Mouse (Mus musculus): ENCODE results near the gene Fuz. TPM values are rescaled to one million over a fixed set of nuclear protein-coding genes. Genes with fewer than 3 reads are reported as not detected.

The Fuz gene
- polyA plus RNA-seq, 1 experiment from 2014 or later: 21.9 TPM

DNA sequence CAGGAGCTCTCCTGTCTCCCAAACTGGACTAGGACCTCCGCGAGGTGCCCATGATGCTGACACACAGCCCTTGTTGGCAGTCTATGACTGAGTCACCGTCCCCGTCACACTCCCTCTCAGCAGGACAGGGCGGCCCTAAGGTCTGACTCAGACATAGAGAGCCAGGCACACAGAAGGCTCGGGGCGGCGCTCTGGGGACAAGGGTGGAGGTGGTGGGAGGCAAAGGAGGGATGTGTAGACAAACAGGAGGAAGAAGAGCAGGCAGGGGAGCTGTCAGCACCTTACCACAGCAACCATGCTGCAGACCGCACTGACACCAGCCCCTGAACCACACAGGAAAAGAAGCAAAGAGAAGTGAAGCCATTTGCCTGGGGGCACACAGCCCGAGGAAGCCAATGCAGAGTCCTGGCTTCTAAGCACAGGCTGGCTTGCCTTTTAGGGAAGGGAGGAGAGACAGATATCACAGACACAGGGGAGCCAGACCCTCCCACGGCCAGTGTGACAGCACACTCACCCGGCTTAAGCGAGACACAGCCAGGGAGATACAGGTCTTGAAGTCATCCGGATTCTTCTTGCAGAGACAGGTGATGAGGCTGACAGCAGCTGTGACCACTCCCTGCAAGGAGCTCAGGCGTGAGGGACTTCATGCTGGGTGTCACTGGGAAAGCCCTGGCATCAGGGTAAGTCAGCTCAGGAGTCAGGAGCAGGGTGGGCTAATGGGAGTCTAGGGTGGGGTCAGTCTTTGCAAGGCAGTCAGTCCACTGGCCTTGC, 13.0 kb downstream of the Fuz start:
- 89% methylated on average over 15 of the region's 15 CpGs for WGBS

DNA sequence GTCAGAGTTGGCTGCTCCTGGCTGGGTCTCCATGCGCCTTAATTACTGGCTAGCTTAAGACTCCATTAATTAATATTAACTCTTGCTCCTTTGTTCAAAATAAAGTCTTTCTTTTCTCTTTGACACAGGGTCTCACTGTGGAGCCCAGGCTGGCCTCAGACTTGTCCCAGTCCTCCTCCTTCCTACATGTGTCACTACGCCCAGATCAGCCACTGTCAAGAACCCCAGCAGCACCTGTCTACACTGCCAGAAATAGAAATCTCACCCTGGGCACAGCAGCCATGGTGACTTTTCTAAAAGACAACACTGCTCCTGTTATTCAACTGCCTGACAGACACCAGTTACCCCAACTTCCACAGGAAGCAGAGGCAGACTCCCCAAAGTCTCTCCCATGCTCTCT, 18.5 kb downstream of the Fuz start:
- no peaks in the 10 kb centered on the region for H3K27me3 ChIP-seq (ENCODE audit: control insufficient read depth, insufficient read depth, low read length)
- H3K4me1 ChIP-seq (ENCODE audit: control insufficient read depth, insufficient read depth, low read length): no peaks in the 10 kb centered on the region; the same call in 1 of the 2 replicates
- no peak overlapping the region for H3K9ac ChIP-seq (ENCODE audit: low read depth, low read length)
- H3K9me3 ChIP-seq (ENCODE audit: control insufficient read depth, low read length): no peaks in the 10 kb centered on the region
- 91% methylated on average over 2 of the region's 2 CpGs for WGBS
- no peak overlapping the region for H3K4me2 ChIP-seq (replicated peaks; ENCODE audit: low read depth, low read length)
- no peak for ATAC-seq (ENCODE audit: low FRiP score, low TSS enrichment)
- no peak overlapping the region for H3K27ac ChIP-seq (ENCODE audit: low read depth, low read length)
- H3K4me3 ChIP-seq (ENCODE audit: low read length): no peak overlapping the region
- peaks cover 57% of the 10 kb centered on the region for H3K36me3 ChIP-seq (ENCODE audit: control insufficient read depth, insufficient read depth, low read length)

More for the DNA sequence above, 13.0 kb downstream of the Fuz start:
- Histone ChIP-seq H3K27ac (ENCODE audit: low read depth, low read length) (no peak overlapping the region), H3K4me2 (replicated peaks; ENCODE audit: low read depth, low read length) (no peak overlapping the region), H3K4me1 (ENCODE audit: control insufficient read depth, insufficient read depth, low read length) (no peaks in the 10 kb centered on the region), H3K4me3 (ENCODE audit: low read length) (no peak overlapping the region), H3K9me3 (ENCODE audit: control insufficient read depth, low read length) (no peaks in the 10 kb centered on the region), H3K9ac (ENCODE audit: low read depth, low read length) (no peak overlapping the region), H3K36me3 (ENCODE audit: control insufficient read depth, insufficient read depth, low read length) (peaks cover 87% of the 10 kb centered on the region), H3K27me3 (ENCODE audit: control insufficient read depth, insufficient read depth, low read length) (no peaks in the 10 kb centered on the region)
- ATAC-seq (ENCODE audit: low FRiP score, low TSS enrichment): no peak

DNA sequence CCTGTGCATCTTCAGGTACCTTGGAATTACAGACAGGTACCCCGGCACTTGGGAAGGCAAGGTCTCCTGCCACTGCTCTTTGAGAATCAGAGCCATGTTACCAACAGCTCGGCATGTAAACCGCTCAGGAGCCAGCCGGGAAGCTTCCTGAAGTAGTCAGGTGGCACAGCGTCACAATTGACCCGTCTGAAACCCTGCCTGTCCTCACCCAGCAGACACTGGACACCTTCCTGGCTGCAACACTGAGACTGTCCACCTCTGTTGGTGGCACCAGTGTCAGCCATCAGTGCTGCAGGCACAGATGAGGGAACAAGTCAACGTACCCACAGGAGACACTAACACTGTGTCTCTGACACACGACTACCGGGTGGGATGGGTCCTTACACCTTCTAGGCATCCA, 19.4 kb downstream of the Fuz start:
- Histone ChIP-seq H3K4me2 (replicated peaks; ENCODE audit: low read depth, low read length) (no peak overlapping the region), H3K27me3 (ENCODE audit: control insufficient read depth, insufficient read depth, low read length) (no peaks in the 10 kb centered on the region), H3K9me3 (ENCODE audit: control insufficient read depth, low read length) (no peaks in the 10 kb centered on the region), H3K4me1 (ENCODE audit: control insufficient read depth, insufficient read depth, low read length) (no peaks in the 10 kb centered on the region; the same call in 1 of the 2 replicates), H3K36me3 (ENCODE audit: control insufficient read depth, insufficient read depth, low read length) (peaks cover 56% of the 10 kb centered on the region), H3K4me3 (ENCODE audit: low read length) (no peak overlapping the region), H3K27ac (ENCODE audit: low read depth, low read length) (no peak overlapping the region), H3K9ac (ENCODE audit: low read depth, low read length) (0 out of 2 replicates have a peak overlapping the region, but pooled peaks have one; percentile 12)
- no peak for ATAC-seq (ENCODE audit: low FRiP score, low TSS enrichment)
- 94% methylated on average over 9 of the region's 9 CpGs for WGBS

DNA sequence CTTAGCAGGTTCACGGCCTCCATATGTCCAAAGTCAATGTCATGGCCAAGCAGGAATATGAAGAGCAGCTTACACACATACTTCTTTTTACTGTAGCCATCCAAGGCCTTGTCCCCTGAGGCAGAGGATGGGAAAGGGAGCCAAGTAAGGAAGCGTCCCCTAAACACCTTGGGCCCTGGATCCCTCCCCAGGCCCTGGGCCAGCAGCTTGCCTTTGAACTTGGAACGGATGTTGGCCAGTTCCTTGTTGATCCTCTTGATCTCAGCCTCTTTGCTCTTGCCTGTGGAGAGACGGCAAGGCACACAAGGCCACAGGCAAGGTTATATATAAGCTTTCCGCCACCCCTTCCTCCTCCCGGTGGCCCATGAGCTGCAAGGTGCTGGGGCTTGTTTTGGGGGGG, 20.3 kb downstream of the Fuz start:
- peaks cover 47% of the 10 kb centered on the region for H3K36me3 ChIP-seq (ENCODE audit: control insufficient read depth, insufficient read depth, low read length)
- H3K9ac ChIP-seq (ENCODE audit: low read depth, low read length): no peak overlapping the region
- no peaks in the 10 kb centered on the region; the same call in 1 of the 2 replicates for H3K4me1 ChIP-seq (ENCODE audit: control insufficient read depth, insufficient read depth, low read length)
- no peaks in the 10 kb centered on the region for H3K27me3 ChIP-seq (ENCODE audit: control insufficient read depth, insufficient read depth, low read length)
- ATAC-seq (ENCODE audit: low FRiP score, low TSS enrichment): no peak
- no peaks in the 10 kb centered on the region for H3K9me3 ChIP-seq (ENCODE audit: control insufficient read depth, low read length)
- WGBS: 87% methylated on average over 6 of the region's 6 CpGs
- no peak overlapping the region for H3K4me2 ChIP-seq (replicated peaks; ENCODE audit: low read depth, low read length)
- H3K27ac ChIP-seq (ENCODE audit: low read depth, low read length): no peak overlapping the region
- no peak overlapping the region for H3K4me3 ChIP-seq (ENCODE audit: low read length)

DNA sequence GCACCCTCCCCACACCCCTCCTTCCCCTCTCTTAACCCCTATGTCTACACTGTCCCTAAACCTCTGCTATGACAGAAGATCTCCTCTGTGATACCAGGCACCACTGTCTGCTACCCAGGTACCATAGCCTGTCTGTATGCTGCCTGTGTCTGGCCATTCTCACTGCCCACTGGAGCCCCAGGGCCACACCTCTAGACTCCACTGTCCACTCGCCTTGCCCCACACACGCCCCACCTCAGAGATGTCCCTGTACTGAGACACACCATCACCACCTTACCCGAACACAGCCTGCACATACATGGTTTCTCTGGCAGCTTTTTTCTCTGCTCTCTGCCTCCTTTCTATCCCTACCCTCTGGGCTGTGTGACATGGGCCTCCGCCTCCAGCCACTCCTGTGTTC, 21.0 kb downstream of the Fuz start:
- H3K27ac ChIP-seq (ENCODE audit: low read depth, low read length): no peak overlapping the region
- H3K4me1 ChIP-seq (ENCODE audit: control insufficient read depth, insufficient read depth, low read length): no peaks in the 10 kb centered on the region; the same call in 1 of the 2 replicates
- no peak overlapping the region for H3K4me3 ChIP-seq (ENCODE audit: low read length)
- H3K27me3 ChIP-seq (ENCODE audit: control insufficient read depth, insufficient read depth, low read length): no peaks in the 10 kb centered on the region
- peaks cover 47% of the 10 kb centered on the region for H3K36me3 ChIP-seq (ENCODE audit: control insufficient read depth, insufficient read depth, low read length)
- H3K9ac ChIP-seq (ENCODE audit: low read depth, low read length): no peak overlapping the region
- H3K4me2 ChIP-seq (replicated peaks; ENCODE audit: low read depth, low read length): no peak overlapping the region
- H3K9me3 ChIP-seq (ENCODE audit: control insufficient read depth, low read length): no peaks in the 10 kb centered on the region
- 80% methylated on average over 4 of the region's 4 CpGs for WGBS
- 0 out of 2 replicates have a peak, but pooled peaks have one; percentile 32 for ATAC-seq (ENCODE audit: low FRiP score, low TSS enrichment)

DNA sequence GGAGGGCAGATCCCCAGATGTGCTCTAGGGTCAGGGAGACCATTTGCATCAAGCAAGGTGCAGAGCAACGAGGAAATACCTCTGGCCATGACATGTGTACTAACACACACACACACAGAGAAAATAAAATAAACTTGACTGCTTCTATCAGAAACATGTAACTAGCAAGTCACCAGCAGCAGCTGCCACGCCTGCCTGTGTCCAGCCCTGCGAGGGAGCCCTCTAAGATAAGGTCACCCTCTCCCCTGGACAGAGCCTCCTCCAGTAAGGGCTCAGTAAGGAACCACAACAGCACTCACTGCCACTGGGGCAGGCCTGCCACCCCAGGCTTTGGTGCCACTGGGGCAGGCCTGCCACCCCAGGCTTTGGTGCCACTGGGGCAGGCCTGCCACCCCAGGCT, 22.3 kb downstream of the Fuz start:
- ATAC-seq (ENCODE audit: low FRiP score, low TSS enrichment): no peak
- no peak overlapping the region for H3K4me2 ChIP-seq (replicated peaks; ENCODE audit: low read depth, low read length)
- H3K4me3 ChIP-seq (ENCODE audit: low read length): no peak overlapping the region
- H3K27me3 ChIP-seq (ENCODE audit: control insufficient read depth, insufficient read depth, low read length): no peaks in the 10 kb centered on the region
- WGBS: 75% methylated on average over 3 of the region's 3 CpGs
- H3K4me1 ChIP-seq (ENCODE audit: control insufficient read depth, insufficient read depth, low read length): no peaks in the 10 kb centered on the region; the same call in 1 of the 2 replicates
- no peaks in the 10 kb centered on the region for H3K9me3 ChIP-seq (ENCODE audit: control insufficient read depth, low read length)
- no peak overlapping the region for H3K27ac ChIP-seq (ENCODE audit: low read depth, low read length)
- H3K36me3 ChIP-seq (ENCODE audit: control insufficient read depth, insufficient read depth, low read length): peaks cover 45% of the 10 kb centered on the region
- no peak overlapping the region for H3K9ac ChIP-seq (ENCODE audit: low read depth, low read length)

DNA sequence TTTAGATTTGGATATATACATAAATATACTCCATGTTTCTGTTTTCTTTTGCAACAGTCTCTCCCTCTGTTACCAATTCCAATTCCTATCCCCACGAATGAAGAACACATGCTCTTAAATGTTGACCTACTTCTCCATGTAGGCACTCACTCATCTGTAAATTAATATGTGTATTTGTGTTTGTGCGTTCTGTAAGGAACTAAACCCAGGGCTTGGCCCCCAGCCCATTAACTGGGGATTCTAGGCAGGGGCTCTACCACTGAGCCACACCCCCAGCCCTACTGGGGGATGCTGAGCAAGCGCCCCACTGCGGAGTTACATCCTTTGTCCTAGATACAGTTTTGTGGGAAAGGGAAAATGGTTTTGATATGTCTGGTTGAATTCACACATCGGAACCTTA, 23.2 kb downstream of the Fuz start:
- Histone ChIP-seq H3K27ac (ENCODE audit: low read depth, low read length) (no peak overlapping the region), H3K4me2 (replicated peaks; ENCODE audit: low read depth, low read length) (no peak overlapping the region)

DNA sequence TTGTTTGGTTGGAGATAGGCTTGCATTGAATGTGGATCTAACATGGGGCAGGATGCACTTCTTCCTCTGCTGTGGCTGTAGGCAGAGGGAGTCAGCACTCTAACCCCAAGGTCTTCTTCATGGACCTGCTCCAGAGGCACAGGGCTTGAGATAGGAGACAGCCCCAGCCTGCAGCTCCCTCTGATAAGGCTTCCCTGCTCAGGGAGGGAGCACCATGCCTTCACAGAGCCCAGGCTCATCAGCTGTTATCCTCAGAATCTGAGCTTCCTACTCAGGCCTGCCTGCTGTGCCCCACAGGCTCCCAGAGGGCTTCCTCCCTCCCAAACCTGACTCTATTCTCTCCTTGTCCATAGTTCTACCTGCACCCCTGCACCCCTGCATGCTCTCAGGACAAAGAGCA, 26.7 kb downstream of the Fuz start:
- no peak overlapping the region for H3K27ac ChIP-seq (ENCODE audit: low read depth, low read length)
- H3K4me3 ChIP-seq (ENCODE audit: low read length): no peak overlapping the region
- no peaks in the 10 kb centered on the region for H3K9me3 ChIP-seq (ENCODE audit: control insufficient read depth, low read length)
- peaks cover 32% of the 10 kb centered on the region for H3K36me3 ChIP-seq (ENCODE audit: control insufficient read depth, insufficient read depth, low read length)
- H3K4me1 ChIP-seq (ENCODE audit: control insufficient read depth, insufficient read depth, low read length): no peaks in the 10 kb centered on the region; the same call in 1 of the 2 replicates
- no peak for ATAC-seq (ENCODE audit: low FRiP score, low TSS enrichment)
- H3K27me3 ChIP-seq (ENCODE audit: control insufficient read depth, insufficient read depth, low read length): no peaks in the 10 kb centered on the region
- no peak overlapping the region for H3K9ac ChIP-seq (ENCODE audit: low read depth, low read length)
- no peak overlapping the region for H3K4me2 ChIP-seq (replicated peaks; ENCODE audit: low read depth, low read length)

More for the DNA sequence above, 23.2 kb downstream of the Fuz start:
- H3K27me3 ChIP-seq (ENCODE audit: control insufficient read depth, insufficient read depth, low read length): no peaks in the 10 kb centered on the region
- H3K36me3 ChIP-seq (ENCODE audit: control insufficient read depth, insufficient read depth, low read length): peaks cover 42% of the 10 kb centered on the region
- no peak overlapping the region for H3K4me3 ChIP-seq (ENCODE audit: low read length)
- no peak for ATAC-seq (ENCODE audit: low FRiP score, low TSS enrichment)
- H3K9me3 ChIP-seq (ENCODE audit: control insufficient read depth, low read length): no peaks in the 10 kb centered on the region
- H3K4me1 ChIP-seq (ENCODE audit: control insufficient read depth, insufficient read depth, low read length): no peaks in the 10 kb centered on the region; the same call in 1 of the 2 replicates
- 92% methylated on average over 5 of the region's 5 CpGs for WGBS
- no peak overlapping the region for H3K9ac ChIP-seq (ENCODE audit: low read depth, low read length)

DNA sequence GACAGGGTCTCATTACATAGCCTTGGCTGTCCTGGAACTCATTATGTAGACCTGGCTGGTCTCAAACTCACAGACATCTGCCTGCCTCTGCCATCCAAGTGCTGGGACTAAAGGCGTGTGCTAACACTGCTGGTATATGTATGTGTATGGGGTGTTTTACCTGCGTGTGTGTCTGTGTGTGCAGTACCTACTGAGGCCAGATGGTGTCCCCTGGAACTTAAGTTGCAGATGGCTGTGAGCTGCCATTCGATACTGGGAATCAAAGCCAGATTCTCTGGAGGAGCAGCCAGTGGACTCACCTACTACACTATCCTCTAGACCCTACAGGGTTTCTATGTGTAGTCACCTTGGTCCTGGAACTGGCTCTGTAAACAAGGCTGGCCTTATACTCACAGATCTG, 29.6 kb downstream of the Fuz start:
- H3K4me3 ChIP-seq (ENCODE audit: low read length): no peak overlapping the region
- peaks cover 12% of the 10 kb centered on the region for H3K4me1 ChIP-seq (ENCODE audit: control insufficient read depth, insufficient read depth, low read length)
- no peak overlapping the region for H3K27ac ChIP-seq (ENCODE audit: low read depth, low read length)
- H3K9me3 ChIP-seq (ENCODE audit: control insufficient read depth, low read length): no peaks in the 10 kb centered on the region
- no peaks in the 10 kb centered on the region for H3K27me3 ChIP-seq (ENCODE audit: control insufficient read depth, insufficient read depth, low read length)
- ATAC-seq (ENCODE audit: low FRiP score, low TSS enrichment): no peak
- H3K4me2 ChIP-seq (replicated peaks; ENCODE audit: low read depth, low read length): no peak overlapping the region
- no peak overlapping the region for H3K9ac ChIP-seq (ENCODE audit: low read depth, low read length)
- H3K36me3 ChIP-seq (ENCODE audit: control insufficient read depth, insufficient read depth, low read length): peaks cover 28% of the 10 kb centered on the region; the same call in 1 of the 2 replicates
- WGBS: 82% methylated on average over 3 of the region's 3 CpGs

All from kidney, embryonic 14.5 days (tissue).